Mouse (Mus musculus): ENCODE data around the gene Cox7a2l.
A peak's percentile ranks its signal among the peaks of the same experiment; 100 is the strongest.

Cox7a2l gene

GRCm38 (mm10) chr17:83526091-83526561 lies 9.0 kb upstream of the Cox7a2l start:
- DNase-seq = no peak

- no peak for DNase-seq
These were observed 8.5 kb upstream of the Cox7a2l start for GRCm38 (mm10) chr17:83525596-83525995.

GRCm38 (mm10) chr17:83524753-83525152 lies 7.6 kb upstream of the Cox7a2l start:
- DNase-seq = no peak

GRCm38 (mm10) chr17:83522590-83523379 lies 5.7 kb upstream of the Cox7a2l start:
- DNase-seq = peak; percentile 58

GRCm38 (mm10) chr17:83521881-83522280 lies 4.8 kb upstream of the Cox7a2l start:
- no peak for DNase-seq

- DNase-seq = peak; percentile 94
These were observed 2.9 kb downstream of the Cox7a2l start for GRCm38 (mm10) chr17:83514213-83514701.

GRCm38 (mm10) chr17:83513655-83514212 lies 3.4 kb downstream of the Cox7a2l start:
- DNase-seq = no peak

- DNase-seq = no peak
These were observed 5.0 kb downstream of the Cox7a2l start for GRCm38 (mm10) chr17:83512130-83512529.

- DNase-seq = no peak
These were observed 13.4 kb downstream of the Cox7a2l start for GRCm38 (mm10) chr17:83503693-83504092.

GRCm38 (mm10) chr17:83499692-83500091 lies 17.4 kb downstream of the Cox7a2l start:
- DNase-seq = no peak

- DNase-seq = no peak
These were observed 18.2 kb downstream of the Cox7a2l start for GRCm38 (mm10) chr17:83498889-83499288.

GRCm38 (mm10) chr17:83487762-83488161 lies 29.4 kb downstream of the Cox7a2l start:
- DNase-seq = no peak

GRCm38 (mm10) chr17:83483784-83484183 lies 33.3 kb downstream of the Cox7a2l start:
- no peak for DNase-seq

GRCm38 (mm10) chr17:83482817-83483536 lies 34.2 kb downstream of the Cox7a2l start:
- peak; percentile 18 for DNase-seq

- peak; percentile 14 for DNase-seq
These were observed 35.6 kb downstream of the Cox7a2l start for GRCm38 (mm10) chr17:83481551-83481950.

- DNase-seq = no peak
These were observed 40.0 kb downstream of the Cox7a2l start for GRCm38 (mm10) chr17:83477089-83477488.

- no peak for DNase-seq
These were observed 47.5 kb downstream of the Cox7a2l start for GRCm38 (mm10) chr17:83469586-83469985.

- DNase-seq = no peak
These were observed 50.4 kb downstream of the Cox7a2l start for GRCm38 (mm10) chr17:83466697-83467251.

- no peak for DNase-seq
These were observed 51.2 kb downstream of the Cox7a2l start for GRCm38 (mm10) chr17:83465969-83466368.

GRCm38 (mm10) chr17:83457271-83457670 lies 59.9 kb downstream of the Cox7a2l start:
- DNase-seq = no peak

- no peak for DNase-seq
These were observed 63.5 kb downstream of the Cox7a2l start for GRCm38 (mm10) chr17:83453587-83453986.

- no peak for DNase-seq
These were observed 64.7 kb downstream of the Cox7a2l start for GRCm38 (mm10) chr17:83452451-83452850.

All from kidney, postnatal 14 days (tissue).